Mouse (Mus musculus) ES-CJ7 (cell line): ENCODE measurements around the gene Igf1r.

ENCODE experiments used
- DNase-seq: peaks from one replicate; pipeline ENCODE4 v3.0.0; 2011; ENCODE audit warnings: low read depth, low spot score

Gene Igf1r

GRCm38 (mm10) chr7:68049048-68049447 lies 96.4 kb downstream of the Igf1r start:
- no peak for DNase-seq

DNA sequence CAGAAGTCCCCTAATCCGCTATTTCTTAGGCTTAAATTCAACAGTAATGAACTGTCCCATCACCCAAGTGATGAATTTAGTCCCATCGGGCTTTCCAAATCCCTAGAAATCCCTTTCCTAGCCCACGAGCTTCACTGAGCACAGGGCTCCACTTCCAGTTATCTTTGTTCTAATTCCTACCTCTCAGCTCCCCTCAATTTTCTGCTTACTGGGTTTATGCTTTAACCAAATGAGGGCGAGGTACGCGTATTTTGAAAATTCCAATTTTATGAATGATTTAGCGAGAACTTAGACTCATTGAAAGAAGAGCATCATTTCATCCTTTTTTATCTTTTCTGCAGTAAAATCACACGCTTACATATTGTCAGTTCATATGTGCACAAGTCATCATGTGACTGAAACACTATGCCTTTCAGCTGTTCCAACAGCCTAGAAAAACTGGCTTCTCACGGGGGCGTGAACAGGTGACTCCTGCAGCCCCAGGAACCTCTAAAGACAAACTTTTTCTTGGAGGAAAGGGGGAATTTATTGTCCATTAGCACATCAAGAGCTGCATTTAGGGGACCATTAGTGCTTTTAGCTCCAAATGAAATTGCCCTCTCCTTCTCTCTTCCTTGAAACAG lies 100.5 kb downstream of the Igf1r start:
- DNase-seq: no peak

DNA sequence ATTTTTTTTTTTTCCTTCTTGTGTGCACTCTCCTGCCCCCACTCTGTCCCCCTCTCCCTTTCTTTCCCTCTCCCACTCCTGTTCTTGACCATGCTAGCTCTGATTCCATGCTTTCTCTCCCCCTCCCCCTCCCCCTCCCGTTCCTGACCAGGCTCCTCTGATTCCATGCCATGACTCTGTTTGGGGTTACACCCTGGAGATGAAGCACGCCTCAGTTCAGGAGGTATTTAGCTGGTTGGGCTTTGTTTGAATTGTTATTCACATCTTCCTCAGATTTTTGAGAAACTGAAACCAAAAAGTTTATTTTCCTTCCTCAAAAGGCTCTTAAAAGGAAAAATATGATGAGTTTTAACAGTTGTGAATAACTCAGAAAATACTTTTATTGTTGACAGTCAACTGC lies 101.9 kb downstream of the Igf1r start:
- DNase-seq: peak; percentile 8

DNA sequence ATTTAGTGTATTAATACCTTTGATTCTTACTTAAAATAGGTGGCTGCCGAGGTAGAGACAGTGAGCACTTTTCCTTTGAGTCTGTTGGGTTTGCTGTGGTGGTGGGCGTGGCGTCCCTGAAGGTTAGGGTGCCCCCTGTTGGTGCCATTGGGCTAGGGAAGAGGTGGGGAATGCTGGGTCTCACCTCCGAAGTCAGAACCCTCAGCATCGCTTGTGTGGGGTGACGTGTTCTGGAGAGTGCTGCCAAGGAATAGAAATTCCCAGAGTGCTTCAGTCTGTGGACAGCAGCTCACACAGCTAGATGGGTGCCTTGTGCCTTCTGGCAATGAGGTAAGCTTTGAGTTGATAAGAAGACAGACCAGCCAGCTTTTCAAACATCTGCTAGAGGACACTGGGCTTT lies 102.3 kb downstream of the Igf1r start:
- peak; percentile 44 for DNase-seq

GRCm38 (mm10) chr7:68057010-68057409 lies 104.4 kb downstream of the Igf1r start:
- no peak for DNase-seq

DNA sequence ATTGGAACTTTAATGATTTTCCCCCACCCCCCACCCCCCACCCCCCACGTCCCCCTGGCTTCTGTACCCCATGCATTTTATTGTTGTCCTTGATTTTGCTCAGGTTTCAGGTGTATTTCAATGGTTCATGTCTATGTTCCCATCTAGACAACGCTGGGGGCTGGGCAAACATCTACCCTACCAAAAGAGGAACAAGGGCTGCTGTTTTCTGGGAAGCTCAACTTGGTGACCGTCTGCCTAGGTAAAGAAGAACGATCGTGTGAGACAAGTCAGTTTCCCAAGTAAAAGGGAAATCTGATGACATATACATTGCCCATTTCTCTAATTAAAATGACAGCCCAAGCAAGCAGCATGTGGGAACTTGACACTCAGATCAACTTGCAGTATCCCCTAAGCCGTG lies 107.1 kb downstream of the Igf1r start:
- no peak for DNase-seq

GRCm38 (mm10) chr7:68061434-68061833 lies 108.8 kb downstream of the Igf1r start:
- no peak for DNase-seq

DNA sequence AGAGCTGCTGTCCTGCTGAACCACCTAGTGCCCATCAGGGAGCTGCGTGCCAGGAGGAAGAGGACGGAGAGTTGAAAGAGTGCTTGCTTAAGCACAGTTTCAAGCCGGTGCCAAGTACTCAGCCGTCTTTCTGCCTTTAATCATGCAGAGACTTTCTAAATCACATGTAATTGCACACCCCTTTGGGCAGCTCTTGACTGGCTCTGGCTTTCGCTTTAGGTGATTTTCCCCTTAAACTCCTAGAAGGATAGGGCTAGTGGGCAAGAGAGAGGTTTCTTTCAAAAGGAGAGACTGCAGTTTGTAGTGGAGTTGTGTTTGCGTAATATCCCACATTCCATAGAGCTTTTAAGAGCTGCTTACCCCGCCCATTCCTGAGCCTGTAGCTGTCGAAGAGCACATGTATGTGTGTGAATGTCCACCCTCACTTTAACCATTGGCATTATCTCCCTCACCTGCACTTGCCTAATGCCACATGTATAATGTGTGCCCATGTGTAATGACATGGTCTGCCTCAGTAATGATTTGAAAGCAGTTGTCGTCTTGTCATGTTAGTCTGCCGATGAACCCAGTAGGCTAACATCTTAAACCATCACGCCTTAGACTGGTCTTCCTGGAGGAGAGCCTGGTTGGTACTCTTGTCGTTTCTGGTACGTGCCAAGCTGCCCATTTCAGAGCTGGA lies 109.7 kb downstream of the Igf1r start:
- DNase-seq: no peak

DNA sequence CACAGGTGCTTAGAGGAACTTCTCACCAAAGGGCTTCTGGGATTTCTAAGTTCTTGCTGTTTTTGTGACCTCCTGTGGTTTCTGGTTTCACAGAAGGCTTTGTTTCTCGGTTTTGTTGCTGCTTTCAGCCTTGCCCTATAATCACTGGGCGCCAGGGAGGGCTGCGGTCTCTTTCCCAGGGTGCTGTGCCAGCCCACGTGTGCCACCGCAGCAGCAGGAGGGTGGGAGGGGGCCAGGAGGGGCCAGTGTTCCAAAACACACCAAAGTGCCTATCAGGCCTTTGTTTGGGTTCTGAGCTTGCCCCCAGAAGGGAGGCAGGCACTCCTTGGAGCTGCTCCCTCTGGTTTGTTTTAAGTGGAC lies 110.2 kb downstream of the Igf1r start:
- no peak for DNase-seq

DNA sequence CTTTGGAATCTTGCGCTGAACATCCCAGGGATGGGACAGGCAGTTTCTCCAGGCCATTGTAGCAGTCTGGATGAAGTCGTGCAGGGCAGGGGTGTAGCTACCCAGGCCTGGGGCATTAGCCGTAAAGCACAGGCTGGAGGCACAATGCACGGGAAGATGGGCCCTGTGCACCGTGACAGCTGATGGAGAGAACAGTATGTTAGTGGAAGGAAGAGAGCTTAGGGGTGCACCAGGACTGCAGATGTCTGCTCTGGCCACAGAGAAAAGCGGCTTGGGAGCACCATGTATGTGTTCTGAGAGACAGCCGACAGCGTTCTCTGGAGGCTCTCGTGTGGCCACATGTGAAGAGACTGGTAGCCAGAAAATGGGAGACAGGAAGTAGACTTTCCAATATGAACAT lies 111.1 kb downstream of the Igf1r start:
- DNase-seq: no peak

GRCm38 (mm10) chr7:68064120-68064519 lies 111.5 kb downstream of the Igf1r start:
- DNase-seq: no peak

DNA sequence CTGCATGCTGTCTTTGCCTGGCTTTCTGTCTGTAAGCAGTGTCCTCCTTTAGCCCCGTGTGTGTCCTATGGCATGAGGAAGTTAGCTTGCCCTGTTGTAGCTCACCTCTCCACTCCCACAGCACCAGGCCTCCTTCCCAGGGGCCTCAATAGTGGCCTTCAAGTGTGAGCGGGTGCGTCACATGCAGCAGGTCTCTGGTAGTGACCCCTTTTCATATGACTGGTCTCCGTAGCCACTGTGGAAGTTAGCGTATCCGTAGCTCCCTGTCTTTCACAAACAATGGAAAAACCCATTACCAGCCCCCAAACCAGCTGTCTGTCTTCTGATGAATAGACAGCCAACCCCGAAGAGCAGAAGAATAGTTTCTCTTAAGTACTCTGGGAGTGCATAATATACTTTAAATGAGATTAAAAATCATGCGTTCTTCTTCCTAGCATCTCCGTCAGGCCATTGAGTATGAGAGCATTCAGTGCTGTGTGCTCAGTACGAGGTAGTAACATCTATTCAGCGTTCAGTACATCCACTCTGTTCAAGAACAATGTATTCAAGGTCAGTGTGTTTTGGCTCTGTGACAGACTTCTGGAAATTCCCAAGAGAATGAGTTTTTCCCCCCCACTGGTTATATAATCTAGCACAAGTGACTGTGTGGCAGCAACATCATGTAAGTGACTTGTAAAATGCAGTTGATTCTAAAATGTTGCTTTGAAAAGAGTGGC lies 112.2 kb downstream of the Igf1r start:
- DNase-seq: no peak

- no peak for DNase-seq
These were observed 113.3 kb downstream of the Igf1r start for GRCm38 (mm10) chr7:68065904-68066303.

DNA sequence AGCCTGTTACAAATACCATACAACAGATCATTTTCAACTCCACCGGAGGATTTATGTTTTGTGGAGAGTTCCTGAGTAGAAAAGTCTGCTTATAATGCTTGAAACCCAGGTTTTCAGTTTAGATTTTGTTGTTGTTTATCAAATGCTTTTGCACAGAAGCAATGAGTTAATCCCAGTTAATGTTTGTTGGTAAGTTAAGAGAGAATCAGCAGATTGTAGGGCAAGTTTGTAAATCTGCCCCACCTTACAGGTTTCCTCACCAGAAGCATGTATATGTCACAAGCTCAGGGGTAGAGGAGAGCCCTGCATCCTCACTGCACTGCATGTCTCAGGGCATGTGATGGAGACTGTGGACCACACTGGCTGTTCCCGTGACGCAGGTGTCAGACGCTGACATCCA lies 114.7 kb downstream of the Igf1r start:
- DNase-seq: no peak

DNA sequence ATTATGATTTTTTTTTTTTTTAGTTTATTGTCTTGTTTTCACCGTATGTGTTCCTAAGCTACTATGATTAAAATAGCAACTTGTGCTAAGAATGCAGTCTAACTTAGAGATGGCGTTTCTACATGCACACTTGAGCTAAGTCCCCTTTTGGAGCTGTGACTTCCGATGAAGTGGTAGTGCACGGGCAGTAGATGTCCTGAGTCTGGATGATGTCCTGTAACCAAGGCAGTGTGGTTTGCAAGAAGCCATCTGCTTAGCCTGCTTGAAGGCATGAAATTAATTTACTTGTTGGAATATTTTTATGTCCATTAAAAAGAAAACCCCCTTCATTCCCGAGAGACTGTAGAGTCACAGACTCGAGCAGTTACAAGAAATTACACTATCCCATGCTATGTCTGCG lies 116.7 kb downstream of the Igf1r start:
- no peak for DNase-seq

DNA sequence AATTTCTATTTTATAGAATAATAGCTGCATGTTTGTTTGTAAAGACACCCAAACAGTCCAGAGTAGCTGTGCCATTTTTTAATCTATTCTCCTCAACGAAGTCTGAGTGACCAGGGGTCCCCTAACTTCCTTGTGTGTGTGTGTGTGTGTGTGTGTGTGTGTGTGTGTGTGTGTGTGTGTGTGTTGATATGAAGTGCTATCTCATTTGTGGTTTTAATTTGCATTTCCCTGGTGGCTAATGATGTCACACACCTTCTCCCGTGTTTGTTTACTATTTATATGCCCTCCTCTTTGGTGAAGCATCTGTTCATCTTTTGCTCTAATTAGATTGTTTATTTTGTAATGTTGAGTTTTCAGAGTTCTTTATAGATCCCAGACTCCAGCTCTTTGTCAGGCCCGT lies 117.4 kb downstream of the Igf1r start:
- no peak for DNase-seq

DNA sequence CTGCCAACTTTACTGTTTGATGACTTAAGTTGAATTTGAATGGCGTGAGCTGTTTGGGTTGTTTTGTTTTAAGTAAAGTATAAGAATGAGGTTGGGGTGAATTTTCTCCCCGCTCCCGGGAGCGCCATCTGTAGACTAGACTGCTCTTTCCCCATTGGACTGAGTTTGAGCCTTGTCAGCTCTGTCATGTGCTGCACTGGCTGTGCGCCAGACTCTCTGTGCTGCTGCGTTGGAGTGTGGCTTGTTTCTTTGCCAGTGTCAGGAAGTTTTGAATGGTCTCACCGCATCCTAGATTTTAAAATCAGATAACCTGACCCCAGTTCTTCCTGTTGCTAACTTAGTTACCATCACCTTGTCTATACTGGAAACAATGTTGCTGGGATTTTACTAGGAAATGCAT lies 118.0 kb downstream of the Igf1r start:
- peak; percentile 11 for DNase-seq

DNA sequence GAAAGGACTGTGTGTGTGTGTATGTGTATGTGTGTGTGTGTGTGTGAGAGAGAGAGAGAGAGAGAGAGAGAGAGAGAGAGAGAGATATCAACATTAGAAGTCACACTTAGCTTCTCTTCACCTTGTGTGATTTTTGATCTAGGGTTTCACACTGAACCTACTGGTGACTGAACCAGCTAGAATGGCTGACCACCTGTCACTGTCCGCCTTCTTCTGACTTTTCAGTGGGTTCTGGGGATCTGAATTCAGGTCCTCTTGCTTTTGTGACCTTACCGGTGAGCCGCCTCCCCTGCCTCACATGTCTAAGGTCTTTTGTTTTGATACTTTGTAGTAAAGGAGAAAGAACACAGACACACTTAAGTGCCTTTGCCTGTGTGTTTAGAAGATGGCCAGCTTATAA lies 118.4 kb downstream of the Igf1r start:
- DNase-seq: no peak

DNA sequence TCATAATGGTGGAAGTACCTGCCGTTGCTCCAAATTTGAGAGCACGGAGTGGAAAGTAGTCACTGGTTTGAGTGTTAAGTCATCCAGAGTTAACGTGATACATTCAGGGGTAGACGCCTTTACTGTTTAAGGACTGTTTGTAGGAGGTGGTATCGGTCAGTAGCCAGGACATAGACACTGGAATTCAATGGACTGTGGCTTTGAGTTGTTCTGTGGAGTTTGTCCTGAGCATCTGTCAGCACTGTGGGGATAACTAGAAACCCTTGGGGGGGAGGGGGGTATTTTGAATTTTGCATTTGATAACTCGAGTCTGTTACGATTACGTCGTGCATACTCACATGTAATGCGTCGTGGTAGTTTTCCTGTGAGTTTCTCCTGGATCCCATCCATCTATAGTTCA lies 119.1 kb downstream of the Igf1r start:
- no peak for DNase-seq

- no peak for DNase-seq
These were observed 120.2 kb downstream of the Igf1r start for GRCm38 (mm10) chr7:68072524-68073459.

GRCm38 (mm10) chr7:68073460-68073806 lies 120.8 kb downstream of the Igf1r start:
- peak; percentile 10 for DNase-seq

DNA sequence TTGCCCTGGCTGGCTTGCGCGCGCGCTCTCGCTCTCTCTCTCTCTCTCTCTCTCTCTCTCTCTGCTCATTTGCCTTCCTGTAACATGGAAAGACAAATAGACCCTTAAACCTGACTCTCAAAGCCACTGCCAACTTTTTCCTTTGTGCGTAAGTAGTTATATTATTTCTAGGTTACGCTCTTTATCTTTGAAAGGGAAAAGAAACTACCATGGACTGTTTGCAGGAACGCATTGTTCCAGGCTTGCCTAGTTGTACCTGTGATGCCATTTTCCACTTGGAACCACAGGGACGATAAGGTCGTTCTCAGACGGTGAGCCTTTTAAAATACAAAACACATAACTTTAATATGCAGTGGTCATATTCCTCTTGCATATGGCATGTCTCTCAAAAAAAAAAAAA lies 122.1 kb downstream of the Igf1r start:
- DNase-seq: no peak
